Mouse (Mus musculus) cerebral cortex, adult 2 months (tissue): ENCODE results near the gene Kyat3.

Source experiments
- WGBS: fragments of 180-500 bp; shearing (Covaris S2); methylation state at CpG from one replicate; pipeline ENCODE4 v1.1.7; 2018; 5-methylcytosine and 5-hydroxymethylcytosine counted together

Gene Kyat3

DNA sequence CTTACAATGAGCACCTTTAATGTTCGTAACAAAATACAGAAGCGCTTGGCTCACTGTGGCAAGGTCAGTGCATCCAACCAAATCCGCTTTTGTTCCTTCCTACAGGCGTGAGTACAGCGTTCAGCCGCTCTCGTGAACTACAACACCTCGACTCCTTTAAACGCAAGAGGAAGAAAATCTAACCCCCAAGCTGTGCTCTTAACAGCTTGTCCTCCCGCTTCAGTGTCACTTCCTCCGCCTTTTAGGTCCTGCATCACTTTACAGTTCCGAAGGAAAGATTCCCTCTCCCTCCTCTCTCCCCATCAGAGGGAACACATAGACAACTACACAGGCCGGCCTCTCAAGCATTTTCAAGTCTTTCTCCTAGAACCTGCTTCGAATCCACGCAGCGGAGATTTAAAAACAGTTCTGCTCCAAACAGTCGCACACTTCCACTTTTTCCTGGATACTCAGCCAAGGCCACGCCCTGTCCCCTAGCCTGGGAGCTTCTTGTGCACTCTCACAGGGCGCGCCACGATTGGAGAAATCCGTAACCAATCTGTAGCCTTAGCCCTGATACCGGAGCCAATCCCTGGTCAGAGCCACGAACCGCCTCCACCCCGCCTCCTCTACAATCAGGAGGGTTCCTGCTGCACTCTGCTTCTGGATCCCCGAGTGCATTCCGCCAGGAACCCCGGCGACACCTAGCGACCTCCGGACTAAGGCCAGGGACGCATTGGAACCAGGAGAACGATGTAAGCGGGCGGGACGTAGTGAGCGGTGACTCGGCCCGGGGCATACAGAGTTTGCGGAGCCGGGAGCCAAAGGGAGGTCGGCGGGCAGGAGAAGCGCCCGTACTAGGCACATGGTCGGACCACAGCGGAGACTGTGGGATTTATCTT lies at the start of gene Kyat3:
Gene Kyat3, plus strand, starts transcription at position 610 of the 881 bp plus-strand sequence.
- under 1% methylated on average over 48 of the region's 48 CpGs for WGBS

DNA sequence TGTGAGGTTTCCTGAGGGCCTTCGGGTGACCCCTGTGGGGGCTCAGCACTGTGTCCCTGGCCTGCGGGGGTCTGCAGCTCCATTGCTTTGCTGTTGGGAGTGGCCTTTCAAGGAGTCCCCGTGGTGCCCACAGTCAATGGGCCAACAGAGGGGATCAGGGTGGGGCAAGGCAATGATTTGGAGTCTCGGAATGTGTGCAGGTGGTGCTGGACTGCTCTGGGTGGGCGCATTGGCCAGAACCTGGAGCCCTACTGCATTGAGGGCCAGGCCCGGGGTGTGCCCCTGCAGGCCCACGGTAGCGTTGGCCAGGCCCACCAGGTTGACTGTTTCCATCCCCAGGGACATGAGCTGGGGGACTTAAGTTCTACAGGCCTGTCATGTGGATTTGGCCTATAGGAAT lies 36.1 kb upstream of the Kyat3 start:
- WGBS = 95% methylated on average over 8 of the region's 8 CpGs

DNA sequence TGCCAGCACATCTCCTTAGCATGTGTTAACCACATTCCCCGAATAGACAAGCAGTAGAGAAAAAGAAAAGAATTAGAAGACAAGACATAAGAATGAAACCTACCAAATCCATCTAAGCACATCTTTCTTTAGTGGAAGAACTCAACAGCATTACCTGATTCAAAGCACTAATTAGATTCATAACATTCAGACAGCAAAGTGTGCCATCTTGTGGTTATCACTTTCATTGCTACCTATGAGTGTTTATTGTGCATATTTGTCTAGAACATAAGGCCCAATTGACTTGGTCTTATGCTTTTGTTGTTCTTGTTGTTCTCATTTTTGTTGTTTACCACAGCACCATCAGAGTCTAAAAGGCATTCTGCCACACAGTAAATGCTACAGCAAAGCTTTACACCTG lies 26.2 kb upstream of the Kyat3 start:
- WGBS = 70% methylated on average over 1 of the region's 1 CpGs

DNA sequence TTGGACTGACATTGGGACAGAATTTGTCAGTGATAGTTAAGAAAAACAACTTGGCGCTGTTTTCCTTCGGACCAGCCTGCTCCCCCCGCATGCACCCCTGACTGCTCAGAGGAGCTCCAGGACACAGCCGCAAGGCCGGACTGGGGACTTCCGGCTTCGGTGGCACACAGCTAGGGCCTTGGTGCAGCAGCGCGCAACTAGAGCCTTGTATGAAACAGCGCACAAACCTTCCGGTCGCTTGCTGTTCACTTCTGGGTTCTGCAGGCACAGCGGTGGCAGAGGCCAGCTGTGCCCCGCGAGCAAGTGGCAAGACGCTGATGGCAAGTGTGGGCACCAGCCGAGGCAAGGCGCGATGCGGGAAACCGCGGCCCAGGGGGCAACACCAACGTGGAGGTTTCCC lies 12.9 kb upstream of the Kyat3 start:
- 69% methylated on average over 23 of the region's 23 CpGs for WGBS

DNA sequence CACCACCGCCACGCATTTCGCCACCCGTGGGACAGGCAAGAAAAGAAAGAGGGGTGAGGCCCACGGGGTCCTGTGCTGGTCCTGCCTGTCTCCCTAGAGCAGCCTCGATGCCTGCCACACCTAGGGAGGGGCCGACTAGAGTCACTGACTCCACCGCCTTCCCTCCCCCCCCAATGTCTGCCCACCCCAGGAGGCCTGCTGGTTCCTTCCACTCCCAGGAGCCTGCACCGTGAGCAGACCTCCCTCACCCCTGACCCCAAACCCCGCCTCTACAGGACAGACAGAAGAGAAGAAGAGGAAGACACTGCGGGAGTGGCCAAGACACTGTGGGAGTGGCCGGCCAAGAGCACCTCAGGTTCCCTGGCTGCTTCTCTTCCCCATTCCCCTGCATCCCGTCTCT lies 12.5 kb upstream of the Kyat3 start:
- WGBS = 49% methylated on average over 13 of the region's 13 CpGs

DNA sequence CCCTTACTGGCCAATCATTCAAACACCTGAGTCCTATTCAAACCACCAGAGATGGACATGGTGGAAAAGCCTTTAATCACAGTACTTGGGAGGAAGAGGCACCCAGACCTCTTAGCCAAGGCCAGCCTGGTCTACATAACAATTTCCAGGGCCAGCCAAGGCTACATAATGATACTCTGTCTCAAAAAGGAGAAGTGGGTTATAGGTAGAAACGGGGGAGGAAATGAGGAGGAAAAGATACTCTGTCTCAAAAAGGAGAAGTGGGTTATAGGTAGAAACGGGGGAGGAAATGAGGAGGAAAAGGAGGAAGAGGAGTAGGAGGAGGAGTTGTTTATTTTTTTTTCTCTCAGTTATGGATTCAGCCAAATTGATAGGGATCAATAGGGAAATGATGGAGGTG lies 4.3 kb upstream of the Kyat3 start:
- 80% methylated on average over 2 of the region's 2 CpGs for WGBS

DNA sequence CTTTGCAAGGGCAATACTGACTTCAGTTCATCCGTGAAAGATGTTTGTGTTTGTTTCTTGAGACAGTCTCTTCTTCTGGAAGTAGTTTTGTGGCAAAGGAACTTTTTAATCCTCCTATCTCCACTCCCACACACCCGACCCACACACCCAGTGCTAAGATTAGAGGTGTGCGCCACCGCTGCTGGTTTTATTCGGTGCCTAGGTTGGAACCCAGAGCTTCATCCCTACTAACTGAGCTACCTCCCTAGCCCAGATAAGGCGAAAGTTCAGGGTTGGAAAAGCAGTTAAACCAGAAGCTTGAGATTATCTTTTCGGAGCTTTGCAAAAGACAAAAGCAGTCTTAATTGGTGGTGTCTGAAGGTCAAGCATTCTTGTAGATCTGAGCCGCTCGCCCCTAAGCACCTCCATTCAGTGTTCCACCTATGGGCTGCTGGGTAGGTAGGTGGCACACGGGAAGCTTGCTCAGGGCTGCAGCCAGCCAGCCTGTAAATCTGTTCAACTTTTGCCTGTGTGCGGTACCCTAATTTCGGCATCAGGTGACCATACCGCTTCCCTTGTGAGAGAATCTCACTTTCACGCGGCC lies 647 bp downstream of the Kyat3 start:
- WGBS = 35% methylated on average over 15 of the region's 15 CpGs

DNA sequence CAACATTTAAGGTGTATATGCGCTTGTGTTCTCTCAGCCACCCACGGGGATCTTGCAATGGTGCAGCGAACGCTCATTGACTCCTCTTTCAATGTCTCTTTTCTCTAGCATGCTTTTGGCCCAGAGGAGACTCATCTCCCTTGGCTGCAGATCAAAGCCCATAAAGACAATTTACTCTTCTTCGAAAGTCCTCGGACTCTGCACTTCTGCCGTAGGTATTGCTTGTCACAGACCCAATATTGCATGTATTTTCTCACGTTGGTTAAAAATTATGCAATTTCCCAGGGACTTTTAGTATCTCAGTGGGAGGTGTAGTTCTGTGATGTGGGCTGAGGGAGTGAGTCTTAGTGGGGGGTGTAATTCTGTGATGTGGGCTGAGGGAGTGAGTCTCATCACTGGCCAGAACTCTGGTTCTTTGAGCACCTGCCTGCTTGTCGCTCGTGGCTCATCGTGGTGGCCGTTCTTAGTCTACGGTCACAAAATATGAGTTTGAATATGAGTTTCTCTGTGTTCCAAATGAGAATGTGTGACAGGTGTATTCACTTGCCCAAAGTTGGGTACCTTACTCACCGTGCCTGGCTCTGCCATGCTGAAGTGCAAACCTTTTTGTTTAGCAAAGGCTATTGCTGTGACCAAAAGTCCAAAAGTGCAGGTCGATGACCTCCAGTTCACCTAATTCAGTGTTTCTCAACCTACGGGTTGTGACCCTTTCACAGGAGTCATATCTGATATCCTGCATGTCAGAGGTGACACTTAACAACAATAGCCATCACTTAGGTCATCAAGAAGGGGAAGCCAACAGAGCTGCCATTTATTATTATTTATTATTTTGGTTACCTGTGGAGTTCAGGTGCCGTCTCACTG lies 6.0 kb downstream of the Kyat3 start:
- WGBS = 67% methylated on average over 17 of the region's 17 CpGs

DNA sequence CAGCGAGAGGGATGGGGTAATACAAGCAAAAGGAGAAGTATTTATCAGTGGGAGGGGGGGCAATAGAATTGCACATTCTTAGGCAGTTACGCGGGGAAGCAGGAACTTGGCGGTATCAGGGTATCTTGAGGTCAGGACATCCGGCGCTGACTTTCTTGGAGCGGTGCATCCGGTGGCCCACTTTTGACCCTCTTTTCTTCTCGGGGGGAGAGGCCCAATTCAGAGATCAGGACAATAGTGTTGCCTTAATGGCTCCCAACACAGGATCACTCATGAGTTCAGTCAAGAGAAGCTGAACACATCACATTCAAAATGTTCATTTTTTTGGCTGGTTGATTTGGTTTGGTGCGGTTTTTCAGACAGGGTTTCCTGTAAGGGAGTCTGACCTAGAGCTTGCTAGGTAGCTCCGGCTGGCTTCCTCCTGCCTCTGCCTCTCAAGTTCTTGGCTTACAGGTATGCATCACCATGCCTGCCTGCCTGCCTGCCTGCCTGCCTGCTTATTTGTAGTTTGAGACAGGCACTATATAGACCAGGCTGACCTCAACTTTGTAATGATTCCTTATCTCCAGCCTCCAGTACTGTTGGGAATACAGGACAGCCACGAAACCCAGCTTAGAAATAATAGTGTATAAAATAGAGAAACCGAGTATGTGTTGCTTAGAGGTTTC lies 7.5 kb downstream of the Kyat3 start:
- 85% methylated on average over 13 of the region's 13 CpGs for WGBS

DNA sequence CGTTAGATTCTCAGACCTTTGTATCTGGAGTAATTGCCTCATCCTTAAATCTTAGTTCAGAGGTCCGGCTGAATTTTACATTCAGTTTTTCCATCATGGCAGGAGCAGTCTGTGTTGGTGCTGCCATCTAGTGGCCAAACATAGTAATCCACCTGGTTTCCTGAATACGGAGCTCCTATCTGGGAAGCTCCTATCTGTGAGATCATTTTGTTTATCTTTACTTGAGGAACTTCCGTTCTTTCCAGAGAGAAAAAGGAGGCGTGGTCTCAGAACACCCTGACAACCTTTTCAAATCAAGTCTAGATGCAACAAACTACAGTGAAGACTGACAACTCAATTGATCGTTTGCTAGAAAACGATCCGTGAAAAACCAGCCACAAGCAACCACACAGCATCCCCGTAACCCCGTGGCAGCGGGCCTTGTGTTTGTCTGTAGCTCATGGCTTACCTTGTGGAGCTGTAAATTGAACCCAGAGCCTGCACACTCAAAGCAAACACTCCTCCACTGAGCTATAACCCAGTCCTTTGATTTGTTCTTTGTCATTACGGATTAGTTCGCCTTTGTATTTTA lies 8.1 kb downstream of the Kyat3 start:
- WGBS = 46% methylated on average over 13 of the region's 13 CpGs

DNA sequence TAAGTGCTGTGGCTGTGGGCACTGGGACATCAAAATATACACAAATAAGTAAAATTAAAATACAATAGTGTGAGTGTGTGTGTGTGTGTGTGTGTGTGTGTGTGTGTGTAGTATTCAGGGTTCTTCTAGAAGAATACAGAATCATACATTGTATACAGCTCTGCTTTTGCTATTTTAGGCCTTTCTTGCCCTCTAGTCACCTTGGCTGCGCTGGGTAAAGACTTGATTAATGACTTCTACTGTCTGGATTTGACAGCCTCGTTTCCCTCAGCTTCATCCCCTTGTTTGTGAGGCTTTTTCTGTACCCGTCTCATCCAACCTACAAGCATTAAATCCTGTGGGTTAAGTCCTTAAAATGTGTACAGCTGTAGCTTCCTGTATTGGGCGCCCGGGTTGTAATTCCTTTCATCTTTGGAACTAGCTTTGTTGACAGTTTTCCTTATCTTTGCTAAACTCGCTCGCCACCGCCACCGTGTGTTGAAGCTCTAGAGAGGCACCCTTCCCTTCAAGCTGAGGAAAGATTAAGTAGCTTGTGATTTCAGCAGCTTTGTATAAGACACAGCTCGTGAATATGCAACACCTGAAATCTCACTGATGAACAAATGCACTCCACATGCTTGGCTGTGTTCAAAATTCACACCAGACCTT lies 9.6 kb downstream of the Kyat3 start:
- 25% methylated on average over 10 of the region's 10 CpGs for WGBS

DNA sequence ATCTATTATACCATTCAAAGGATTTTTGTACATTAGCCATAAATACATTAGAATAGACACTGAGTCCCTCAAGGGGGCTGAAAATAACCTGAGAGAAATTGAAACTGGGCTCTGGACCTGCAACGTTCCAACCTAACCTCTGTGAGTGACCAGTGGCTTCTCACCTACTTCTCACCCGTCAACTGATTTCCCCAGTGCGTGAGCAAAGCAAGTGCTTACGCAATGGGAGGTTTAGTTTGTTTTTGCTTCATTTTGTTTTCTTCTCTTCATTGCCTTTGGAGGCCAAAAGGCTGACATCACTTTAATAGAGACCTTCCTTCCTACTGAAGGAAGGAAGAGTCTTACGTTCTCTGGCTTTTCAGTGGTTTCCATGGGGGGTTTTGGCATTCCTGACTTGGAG lies 10.5 kb downstream of the Kyat3 start:
- WGBS = 94% methylated on average over 5 of the region's 5 CpGs

DNA sequence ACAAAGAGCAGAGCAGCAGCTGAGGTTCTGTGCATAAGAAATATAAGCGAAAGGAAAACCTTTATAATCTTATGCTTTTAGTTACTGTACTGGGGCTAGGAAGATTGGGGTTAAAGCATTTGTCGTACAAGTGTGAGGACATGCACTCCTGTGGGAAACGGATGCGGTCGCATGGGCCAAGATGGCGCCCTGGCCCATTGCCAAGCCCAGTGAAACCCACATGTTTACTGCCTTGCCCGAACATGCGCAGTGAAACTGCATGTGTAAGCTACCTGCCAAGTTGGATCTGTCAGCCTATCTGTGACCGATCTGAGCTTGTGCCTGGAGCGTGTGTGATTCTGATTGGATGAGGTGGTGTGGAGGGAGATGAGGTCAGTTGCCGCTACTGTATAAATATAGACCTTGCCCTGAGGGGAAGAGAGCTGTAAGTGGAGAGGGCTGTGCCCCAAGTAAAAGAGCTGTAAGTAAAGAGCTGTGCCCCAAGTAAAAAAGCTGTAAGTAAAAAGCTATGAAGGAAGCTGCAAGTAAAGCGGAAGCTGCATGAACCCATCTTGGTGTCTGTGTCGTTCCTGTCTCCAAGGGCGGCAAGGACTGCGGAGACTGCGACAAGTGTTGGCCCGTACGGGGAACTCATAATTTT lies 11.7 kb downstream of the Kyat3 start:
- WGBS = 94% methylated on average over 18 of the region's 18 CpGs

DNA sequence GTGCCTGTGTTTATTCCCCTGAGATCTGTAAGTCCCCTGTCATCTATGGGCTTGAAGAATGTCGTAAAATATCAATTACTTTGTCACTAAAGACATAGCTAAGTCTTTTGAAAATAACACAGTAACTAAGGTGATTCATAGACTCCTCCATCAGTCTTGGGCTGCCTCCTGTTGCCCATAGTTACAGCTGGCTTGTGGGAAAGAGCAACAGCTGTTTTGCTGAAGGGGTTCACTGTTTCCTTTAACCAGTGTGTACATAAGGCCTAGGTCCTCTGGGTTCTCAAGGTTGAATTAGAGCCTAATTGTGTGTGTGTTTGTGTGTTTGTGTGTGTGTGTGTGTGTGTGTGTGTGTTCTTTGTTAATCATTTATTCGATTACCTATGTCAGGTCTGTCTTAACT lies 24.6 kb downstream of the Kyat3 start:
- WGBS = 78% methylated on average over 2 of the region's 2 CpGs

DNA sequence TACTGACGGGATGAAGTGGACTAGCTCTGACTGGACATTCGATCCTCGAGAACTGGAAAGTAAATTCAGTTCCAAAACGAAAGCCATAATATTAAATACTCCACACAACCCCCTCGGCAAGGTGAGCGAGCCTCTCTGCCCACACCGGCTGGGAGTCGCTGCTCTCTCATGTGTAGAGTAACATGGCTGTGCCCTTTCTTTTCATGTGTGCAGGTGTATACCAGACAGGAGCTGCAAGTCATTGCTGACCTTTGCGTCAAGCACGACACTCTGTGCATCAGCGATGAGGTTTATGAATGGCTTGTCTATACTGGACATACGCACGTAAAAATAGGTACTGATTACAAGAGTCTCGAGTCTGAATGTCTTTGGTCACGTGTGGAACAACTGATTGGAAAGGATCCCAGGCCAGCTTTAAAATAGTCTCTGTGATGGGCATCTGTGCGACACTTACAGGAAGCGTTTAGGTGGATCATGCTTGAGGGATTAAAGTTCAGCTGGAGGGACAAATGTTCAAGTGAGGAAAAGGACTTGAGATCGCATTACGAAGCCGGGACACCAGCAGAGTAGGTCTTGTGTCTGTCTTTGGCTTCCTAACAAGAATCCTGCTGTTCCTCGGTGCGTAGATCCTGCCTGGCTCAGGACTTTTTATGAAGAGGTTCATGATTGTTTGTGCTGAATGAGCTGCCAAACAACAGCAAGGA lies 25.3 kb downstream of the Kyat3 start:
- 86% methylated on average over 22 of the region's 22 CpGs for WGBS

DNA sequence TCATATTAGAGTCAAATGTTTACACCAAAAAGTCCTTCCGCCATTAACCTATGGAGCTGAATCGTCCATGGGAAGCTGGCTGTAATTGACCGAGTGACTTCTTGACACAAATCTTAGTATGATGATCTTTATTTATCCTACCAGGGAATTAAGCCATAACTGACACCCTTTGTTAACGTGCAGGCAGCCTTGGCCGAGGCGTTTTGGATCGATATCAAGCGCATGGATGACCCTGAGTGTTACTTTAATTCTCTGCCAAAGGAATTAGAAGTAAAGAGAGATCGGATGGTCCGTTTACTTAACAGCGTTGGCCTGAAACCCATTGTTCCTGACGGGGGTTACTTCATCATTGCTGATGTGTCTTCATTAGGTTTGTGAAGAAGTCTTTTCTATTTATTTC lies 33.4 kb downstream of the Kyat3 start:
- 85% methylated on average over 12 of the region's 12 CpGs for WGBS

DNA sequence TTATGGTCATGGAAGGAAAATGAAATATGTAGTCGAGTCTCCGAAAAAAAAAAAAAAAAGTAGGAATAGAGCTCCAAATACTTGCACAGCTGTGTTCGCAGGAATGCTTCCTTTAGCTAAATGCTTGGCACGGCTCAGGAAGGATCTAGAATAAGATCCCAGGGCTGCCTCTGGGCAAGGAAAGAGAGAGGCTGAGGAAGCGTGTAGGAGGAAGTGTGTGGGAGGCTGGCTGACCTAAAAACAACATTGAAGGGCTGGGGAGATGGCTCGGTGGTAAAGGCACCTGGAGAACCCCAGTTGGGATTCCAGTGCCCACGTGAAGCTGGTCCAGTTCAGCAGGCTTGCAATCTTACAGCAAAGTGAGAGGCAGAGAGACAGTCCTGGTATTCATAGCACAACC lies 40.0 kb downstream of the Kyat3 start:
- 27% methylated on average over 7 of the region's 7 CpGs for WGBS

DNA sequence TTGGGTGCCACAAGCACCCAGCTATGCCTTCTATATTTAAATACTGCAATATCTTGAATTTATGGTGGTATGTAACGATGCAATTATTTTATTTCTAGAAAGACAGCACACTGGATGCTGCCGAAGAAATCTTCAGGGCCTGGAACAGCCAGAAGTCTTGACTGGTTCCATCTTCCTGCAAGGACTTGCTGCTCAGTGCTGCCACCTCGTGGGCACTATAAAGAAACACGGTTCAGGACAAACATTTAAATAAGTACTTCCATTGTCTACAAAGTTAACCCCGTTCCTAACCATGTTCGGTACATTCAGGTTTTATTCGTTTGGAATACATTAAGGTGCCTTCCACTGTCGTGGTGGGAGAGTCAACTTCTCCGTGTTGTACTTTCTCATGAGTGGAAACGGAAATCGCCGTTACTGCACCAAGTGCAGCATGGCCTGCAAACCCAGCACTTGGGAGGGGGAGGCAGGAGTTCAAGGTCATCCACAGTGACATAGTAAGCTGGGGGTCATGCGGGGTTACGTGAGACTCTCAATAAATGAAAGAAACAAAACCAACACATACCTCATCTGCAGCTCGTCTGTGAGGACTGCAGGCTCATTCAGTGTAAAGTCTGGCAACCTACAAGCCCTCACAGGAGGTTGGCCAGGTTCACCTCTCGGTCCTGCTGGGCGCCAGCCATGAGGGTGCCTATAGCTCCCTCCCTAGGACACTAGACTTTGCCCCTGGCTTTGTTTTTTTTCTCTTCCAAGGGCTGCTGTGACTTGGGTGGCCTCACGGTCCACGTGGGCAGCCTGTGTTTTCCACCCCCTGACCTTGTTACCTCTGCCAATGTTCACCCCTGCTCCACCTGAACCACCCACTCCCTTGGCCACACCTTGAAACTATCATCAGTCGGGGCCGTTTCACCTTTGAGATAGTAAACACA lies 43.4 kb downstream of the Kyat3 start:
- 62% methylated on average over 21 of the region's 21 CpGs for WGBS

DNA sequence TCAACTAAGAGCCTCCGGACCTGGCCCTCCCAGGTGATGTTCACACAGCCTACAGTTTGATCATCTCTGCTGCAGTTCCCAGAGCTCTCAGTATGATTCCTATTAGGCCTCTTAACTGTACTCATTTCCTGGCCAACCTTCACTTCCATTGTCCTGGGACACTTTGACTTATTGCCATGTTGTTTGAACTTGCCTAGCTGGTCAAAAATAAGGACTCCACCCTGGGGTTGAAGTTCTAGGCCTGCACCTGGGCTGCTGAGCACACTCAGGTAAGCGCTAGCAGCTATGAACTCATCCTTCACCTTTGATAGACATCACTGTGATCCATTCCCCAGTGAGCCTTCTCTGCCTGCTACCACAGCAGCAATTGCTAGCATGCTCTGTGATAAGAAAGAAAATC lies 44.2 kb downstream of the Kyat3 start:
- 100% methylated on average over 2 of the region's 2 CpGs for WGBS
